Mouse (Mus musculus) intestine, embryonic 14.5 days (tissue): Measurements from ENCODE around the gene Nek11. TPM values are rescaled to one million over a fixed set of nuclear protein-coding genes. Genes with fewer than 3 reads are reported as not detected.

Source experiments
- ATAC-seq: fragments of 200-750 bp; cut with Nextera tagmentation; replicated peaks from 2 replicates; pipeline ENCODE4 v1.8.0; 2017; ENCODE audit warnings: low read depth, moderate number of reproducible peaks, moderate TSS enrichment, moderate library complexity; ENCODE audit not compliant: low FRiP score, low TSS enrichment
- DNase-seq: peaks from one replicate; pipeline ENCODE4 v3.0.0-alpha.2; 2018; ENCODE audit warnings: low spot score
- H3K27ac ChIP-seq: fragments of 300-500 bp; sonication (generic); 2 replicates; pipeline ENCODE4 v1.5.1; 2014; ENCODE audit warnings: low read depth, mild to moderate bottlenecking, control low read depth
- H3K27me3 ChIP-seq: fragments of 300-500 bp; sonication (generic); replicated peaks from 2 replicates; pipeline ENCODE4 v1.6.1; 2014; ENCODE audit warnings: low read length, control low read depth; ENCODE audit not compliant: control insufficient read depth, insufficient read depth
- H3K36me3 ChIP-seq: fragments of 300-500 bp; sonication (generic); 2 replicates; pipeline ENCODE4 v1.6.1; 2014; ENCODE audit warnings: low read length, control low read depth; ENCODE audit not compliant: control insufficient read depth, insufficient read depth
- H3K4me1 ChIP-seq: fragments of 300-500 bp; sonication (generic); replicated peaks from 2 replicates; pipeline ENCODE4 v1.6.1; 2014; ENCODE audit warnings: low read length, control low read depth, mixed read lengths; ENCODE audit not compliant: control insufficient read depth, insufficient read depth
- H3K4me2 ChIP-seq: fragments of 300-500 bp; sonication (generic); 2 replicates; pipeline ENCODE4 v1.6.1; 2014; ENCODE audit warnings: low read length
- H3K4me3 ChIP-seq: fragments of 300-500 bp; sonication (generic); 2 replicates; pipeline ENCODE4 v1.5.1; 2014; ENCODE audit warnings: low read depth, low read length, control low read depth, mixed read lengths
- H3K9ac ChIP-seq: fragments of 300-500 bp; sonication (generic); 2 replicates; pipeline ENCODE4 v1.6.1; 2014; ENCODE audit warnings: mild to moderate bottlenecking, low read length
- H3K9me3 ChIP-seq: fragments of 300-500 bp; sonication (generic); 2 replicates; pipeline ENCODE4 v1.6.1; 2016; ENCODE audit warnings: low read length, control low read depth; ENCODE audit not compliant: control insufficient read depth
- WGBS: fragments of 180-500 bp; shearing (Covaris S2); extraction: QIAGEN DNeasy Blood & Tissue Kit; methylation state at CpG from one replicate; pipeline ENCODE4 v1.1.7; 2014; 5-methylcytosine and 5-hydroxymethylcytosine counted together
- polyA plus RNA-seq: library from polyadenylated mRNA; unstranded; fragments of >200 nt; fragmentation: Nextera tagmentation; extraction: Ambion mirVana; gene quantifications from 2 replicates; pipeline ENCODE4 v1.2.1, GENCODE M21; 2014

Gene Nek11
- polyA plus RNA-seq, 1 experiment from 2014 or later, result 0.08 TPM

GRCm38 (mm10) chr9:105376954-105377530, 18.3 kb downstream of the Nek11 start:
- Histone ChIP-seq H3K9me3 (no peaks in the 10 kb centered on the region), H3K9ac (no peak overlapping the region), H3K27ac (no peak overlapping the region), H3K36me3 (no peaks in the 10 kb centered on the region), H3K4me3 (no peak overlapping the region), H3K4me2 (no peak overlapping the region), H3K27me3 (no peaks in the 10 kb centered on the region), H3K4me1 (no peaks in the 10 kb centered on the region)
- ATAC-seq (no peak), DNase-seq (no peak)
- 74% methylated on average over 7 of the region's 7 CpGs for WGBS

DNA sequence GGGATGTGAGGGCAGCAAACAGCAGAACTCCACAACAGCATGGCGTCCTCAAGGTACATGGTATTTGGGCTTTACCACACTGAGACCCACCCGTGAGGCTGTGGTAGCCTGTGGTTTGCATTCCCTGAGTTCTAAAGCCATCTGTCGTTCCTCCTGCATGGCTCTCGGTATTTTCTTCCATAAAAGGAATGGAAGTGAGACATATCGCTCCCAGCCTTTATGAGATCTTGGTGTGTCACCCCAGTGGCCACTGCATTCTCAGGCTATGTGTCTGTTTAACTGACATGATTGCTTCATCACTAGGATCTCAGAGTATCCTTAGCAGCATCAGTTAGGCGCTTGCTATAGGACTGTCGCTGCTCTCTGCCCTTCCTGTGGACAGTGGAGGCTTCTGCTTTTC, 18.9 kb downstream of the Nek11 start:
- Histone ChIP-seq H3K36me3 (no peaks in the 10 kb centered on the region), H3K9me3 (no peaks in the 10 kb centered on the region), H3K4me1 (no peaks in the 10 kb centered on the region), H3K4me3 (no peak overlapping the region), H3K4me2 (no peak overlapping the region), H3K27ac (no peak overlapping the region), H3K27me3 (no peaks in the 10 kb centered on the region), H3K9ac (no peak overlapping the region)
- no peak for DNase-seq
- WGBS, result 67% methylated on average over 7 of the region's 7 CpGs
- no peak for ATAC-seq

DNA sequence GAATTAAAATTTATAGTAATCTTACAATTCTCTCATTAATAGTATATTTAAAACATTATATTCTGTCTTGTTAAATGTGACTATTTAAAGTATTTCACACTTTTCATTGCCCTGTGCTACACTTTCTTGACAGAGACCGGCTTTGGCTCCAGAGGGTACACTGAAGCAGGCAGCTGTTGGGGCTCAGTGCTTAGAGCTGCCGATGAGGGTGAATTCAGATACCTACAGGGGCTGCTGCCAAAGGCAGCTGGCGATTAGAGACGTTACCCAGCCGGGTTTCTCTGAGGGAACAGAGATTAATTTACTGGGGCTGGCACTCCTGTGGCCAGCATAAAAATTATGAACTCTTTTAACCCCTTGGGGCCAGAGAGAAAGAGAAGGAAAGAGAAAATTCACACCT, 21.0 kb downstream of the Nek11 start:
- 55% methylated on average over 5 of the region's 5 CpGs for WGBS
- ATAC-seq (no peak), DNase-seq (no peak)
- H3K9me3 ChIP-seq, result no peaks in the 10 kb centered on the region
- H3K27me3 ChIP-seq, result no peaks in the 10 kb centered on the region
- no peaks in the 10 kb centered on the region for H3K4me1 ChIP-seq
- H3K36me3 ChIP-seq, result no peaks in the 10 kb centered on the region
- H3K4me3 ChIP-seq, result no peak overlapping the region
- H3K4me2 ChIP-seq, result no peak overlapping the region
- H3K27ac ChIP-seq, result no peak overlapping the region
- no peak overlapping the region for H3K9ac ChIP-seq

DNA sequence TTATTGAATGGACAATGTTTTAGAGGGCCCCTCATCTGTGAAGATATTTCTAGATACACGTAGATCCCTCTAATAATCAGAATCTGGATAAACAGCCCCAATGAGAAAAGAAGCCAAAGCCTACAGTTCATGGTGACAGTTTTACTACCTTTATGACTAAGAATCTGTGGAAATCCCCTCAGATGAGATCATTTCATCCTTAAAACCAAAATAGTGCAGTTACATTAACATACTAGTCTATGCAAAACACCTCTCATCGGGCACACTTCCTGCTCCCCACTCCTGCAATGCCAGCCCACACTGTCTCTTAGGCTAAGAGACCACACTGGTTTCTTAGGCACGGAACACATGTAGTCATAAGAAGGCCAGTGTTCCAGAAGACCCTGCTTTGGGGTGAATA, 26.7 kb downstream of the Nek11 start:
- DNase-seq, result no peak
- no peak overlapping the region for H3K27ac ChIP-seq
- no peak overlapping the region for H3K4me2 ChIP-seq
- 84% methylated on average over 3 of the region's 3 CpGs for WGBS
- no peaks in the 10 kb centered on the region for H3K9me3 ChIP-seq
- no peak overlapping the region for H3K4me3 ChIP-seq
- H3K27me3 ChIP-seq, result no peaks in the 10 kb centered on the region
- no peaks in the 10 kb centered on the region for H3K36me3 ChIP-seq
- no peak overlapping the region for H3K9ac ChIP-seq
- no peaks in the 10 kb centered on the region for H3K4me1 ChIP-seq
- no peak for ATAC-seq

DNA sequence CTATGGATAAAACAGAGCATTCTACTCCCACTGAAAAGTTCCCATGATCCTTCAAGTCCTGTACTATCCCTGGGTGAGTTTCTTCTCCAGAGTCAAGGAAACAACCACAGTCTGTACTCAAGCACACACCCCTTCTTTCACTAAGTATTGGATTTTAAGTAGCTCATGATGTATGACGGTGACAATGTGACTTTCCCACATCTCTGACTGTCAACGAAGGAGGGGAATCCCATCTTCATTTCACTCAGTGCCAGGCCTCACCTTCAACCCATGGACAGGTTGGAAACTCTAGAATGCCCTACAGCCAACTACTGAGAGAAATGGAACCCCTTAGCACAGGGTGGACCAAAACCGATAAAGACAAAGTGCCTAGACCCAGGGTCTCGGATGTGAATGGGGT, 29.1 kb downstream of the Nek11 start:
- DNase-seq, result no peak
- Histone ChIP-seq H3K4me3 (no peak overlapping the region), H3K36me3 (no peaks in the 10 kb centered on the region), H3K9ac (no peak overlapping the region), H3K27ac (no peak overlapping the region), H3K27me3 (no peaks in the 10 kb centered on the region), H3K9me3 (no peaks in the 10 kb centered on the region), H3K4me1 (no peaks in the 10 kb centered on the region), H3K4me2 (no peak overlapping the region)
- no peak for ATAC-seq
- WGBS, result 91% methylated on average over 4 of the region's 4 CpGs

DNA sequence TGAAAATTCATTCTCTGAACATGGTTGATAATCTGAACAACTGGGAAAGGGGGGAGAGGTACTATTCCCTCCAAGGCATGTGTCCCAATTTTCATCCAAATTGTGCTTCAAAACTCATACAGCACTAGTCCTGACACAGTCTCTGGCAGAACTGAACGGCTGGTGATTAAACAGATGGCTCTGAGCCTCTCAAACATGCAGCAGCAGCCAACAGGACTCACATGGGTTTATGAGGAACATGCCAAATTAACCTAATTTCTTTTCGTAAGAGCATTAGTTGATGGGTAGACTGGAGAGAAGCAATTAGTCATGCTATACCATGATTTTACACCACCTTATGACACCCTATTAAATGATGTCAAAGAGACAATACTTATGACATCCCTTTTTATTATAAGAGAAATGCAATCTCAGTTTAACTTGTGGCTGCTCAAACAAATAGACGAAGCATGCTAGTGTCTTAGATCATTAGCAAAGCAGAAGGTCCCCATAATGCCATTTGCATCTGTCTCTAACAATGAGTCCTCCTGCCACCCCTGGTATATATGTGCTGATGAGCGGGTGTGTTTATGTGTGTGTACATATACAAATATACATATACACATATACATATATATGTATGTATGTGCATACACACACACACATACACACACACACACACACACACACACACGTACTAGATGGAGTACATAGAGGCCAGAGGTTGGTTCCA, 31.6 kb downstream of the Nek11 start:
- WGBS, result 85% methylated on average over 5 of the region's 5 CpGs
- no peak overlapping the region for H3K4me3 ChIP-seq
- no peaks in the 10 kb centered on the region for H3K4me1 ChIP-seq

DNA sequence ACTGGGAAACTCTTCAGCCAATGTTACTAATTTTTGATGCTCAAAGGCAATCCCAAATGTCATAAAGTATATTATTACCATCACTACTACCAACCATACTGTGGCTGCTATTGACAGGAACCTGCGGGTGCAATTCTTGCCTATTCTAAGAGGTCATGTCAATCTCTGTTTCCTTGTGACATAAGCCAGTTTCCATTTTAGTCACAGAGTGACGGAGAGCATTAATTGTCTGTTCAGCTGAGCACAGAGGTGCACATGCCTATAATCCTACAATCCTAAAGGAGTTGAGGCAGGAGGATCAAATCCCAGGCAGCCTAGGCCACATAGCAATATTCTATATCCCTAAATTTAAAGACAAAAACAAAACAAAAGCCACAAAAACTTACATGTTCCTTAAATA, 33.1 kb downstream of the Nek11 start:
- Histone ChIP-seq H3K9me3 (no peaks in the 10 kb centered on the region), H3K4me2 (no peak overlapping the region), H3K36me3 (no peaks in the 10 kb centered on the region), H3K4me1 (no peaks in the 10 kb centered on the region), H3K27ac (no peak overlapping the region), H3K27me3 (no peaks in the 10 kb centered on the region), H3K9ac (no peak overlapping the region), H3K4me3 (no peak overlapping the region)
- no peak for DNase-seq
- no peak for ATAC-seq
- WGBS, result 83% methylated on average over 2 of the region's 2 CpGs

More for the DNA sequence above, 31.6 kb downstream of the Nek11 start:
- H3K9me3 ChIP-seq, result no peaks in the 10 kb centered on the region
- no peaks in the 10 kb centered on the region for H3K36me3 ChIP-seq
- H3K27me3 ChIP-seq, result no peaks in the 10 kb centered on the region
- no peak overlapping the region for H3K4me2 ChIP-seq
- ATAC-seq (no peak), DNase-seq (no peak)
- H3K9ac ChIP-seq, result no peak overlapping the region
- no peak overlapping the region for H3K27ac ChIP-seq

DNA sequence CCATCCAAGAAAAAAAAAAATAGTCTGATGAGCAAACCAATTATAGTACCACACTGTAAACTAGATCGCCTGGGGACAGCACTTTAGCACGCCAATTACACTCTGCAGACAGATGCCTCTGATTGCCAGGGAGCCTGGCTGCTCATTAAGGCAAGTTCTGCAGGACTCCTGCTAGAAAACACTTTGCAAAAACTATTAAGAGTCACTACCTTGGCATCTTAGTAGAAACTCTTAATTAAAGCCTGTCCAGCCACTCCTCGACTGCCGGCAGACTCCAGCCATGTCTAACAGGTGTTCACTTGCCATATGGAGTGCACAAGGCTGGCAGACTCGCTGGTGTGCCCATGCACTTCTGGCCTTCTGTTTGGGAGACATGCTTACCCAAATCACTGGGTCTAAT, 46.3 kb downstream of the Nek11 start:
- no peak overlapping the region for H3K9ac ChIP-seq
- H3K4me1 ChIP-seq, result no peaks in the 10 kb centered on the region
- H3K27ac ChIP-seq, result no peak overlapping the region
- H3K4me3 ChIP-seq, result no peak overlapping the region
- ATAC-seq (no peak), DNase-seq (no peak)
- no peaks in the 10 kb centered on the region for H3K36me3 ChIP-seq
- WGBS, result 73% methylated on average over 5 of the region's 5 CpGs
- no peaks in the 10 kb centered on the region for H3K9me3 ChIP-seq
- no peaks in the 10 kb centered on the region for H3K27me3 ChIP-seq
- H3K4me2 ChIP-seq, result no peak overlapping the region
